Mouse (Mus musculus) CD4-positive helper T cell, adult 2 months (primary cell): ENCODE results near the gene Nradd.

Source experiments
- DNase-seq: peaks from one replicate; pipeline ENCODE4 v3.0.0-alpha.2; 2012; ENCODE audit warnings: low read depth, missing footprints, low spot score

Gene Nradd

DNA sequence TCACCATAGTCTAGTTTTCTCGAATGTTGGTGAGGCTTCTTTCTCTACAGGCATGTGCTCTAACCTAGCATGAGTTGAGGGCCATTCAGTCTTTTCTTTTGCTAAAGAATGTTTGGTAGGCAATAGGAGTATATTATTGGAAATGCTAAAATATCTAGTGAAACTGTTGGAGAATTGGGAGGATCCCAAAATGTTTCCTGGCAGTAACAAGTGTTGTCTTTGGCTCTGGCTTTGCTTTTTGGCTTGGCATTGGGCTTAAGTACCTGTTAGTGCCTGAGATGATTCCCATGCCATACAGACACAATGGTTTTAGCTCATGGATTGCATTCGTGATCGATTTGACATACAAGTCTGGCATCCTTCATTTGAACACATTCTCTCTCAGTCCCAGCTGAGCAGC is 12.8 kb downstream of the Nradd start:
- no peak for DNase-seq

DNA sequence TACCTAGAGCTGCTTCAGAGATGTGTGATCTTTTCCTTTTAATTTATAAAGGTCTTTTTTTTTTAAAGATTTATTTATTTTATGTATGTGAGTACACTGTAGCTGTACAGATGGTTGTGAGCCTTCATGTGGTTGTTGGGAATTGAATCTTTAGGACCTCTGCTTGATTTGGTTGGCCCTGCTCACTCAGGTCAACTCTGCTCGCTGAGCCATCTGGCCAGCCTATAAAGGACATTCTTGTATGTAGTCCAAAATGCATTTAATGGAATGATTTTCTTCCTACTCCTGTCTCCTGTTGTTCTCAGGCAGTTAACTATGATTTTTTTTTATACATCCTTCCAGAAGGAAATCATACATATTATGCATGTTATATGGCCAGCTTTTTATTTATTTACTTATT is 40.7 kb downstream of the Nradd start:
- no peak for DNase-seq

DNA sequence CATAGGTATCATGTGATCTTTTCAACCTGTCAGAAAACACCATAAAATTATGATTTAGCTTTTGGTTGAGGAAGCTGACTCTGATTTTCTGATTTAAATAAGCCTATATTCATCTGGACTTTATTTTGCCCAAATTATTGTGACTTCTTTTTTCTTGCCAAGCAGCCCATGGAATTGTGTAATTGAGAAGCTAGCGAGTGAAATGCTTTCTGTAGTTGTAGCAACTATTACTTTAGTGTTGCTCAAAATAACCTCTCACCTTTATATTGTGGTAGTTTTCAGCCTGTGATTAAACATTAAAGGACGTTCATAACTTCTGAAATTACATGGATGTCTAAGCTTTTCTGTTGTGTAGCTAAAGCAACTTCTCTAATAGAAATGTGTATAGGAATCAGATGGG is 42.1 kb downstream of the Nradd start:
- no peak for DNase-seq
